Mouse (Mus musculus) MEL (cell line): ENCODE measurements around the gene Igfbp6. TPM values are rescaled to one million over a fixed set of nuclear protein-coding genes. Genes with fewer than 3 reads are reported as not detected.
A peak's percentile ranks its signal among the peaks of the same experiment; 100 is the strongest.

ENCODE experiments used
- DNase-seq: peaks from one replicate; pipeline ENCODE4 v3.0.0; 2011; ENCODE audit warnings: low read depth, low spot score
- H3K27ac ChIP-seq: 2 replicates; pipeline ENCODE4 v1.5.1; 2012; ENCODE audit warnings: low read depth, mild to moderate bottlenecking, control low read depth, low read length, moderate library complexity; ENCODE audit not compliant: control insufficient read depth
- H3K27me3 ChIP-seq, 2 experiments: fragments of 150-350 bp in 1 of 2; sonication (generic) in 1 of 2; 2 replicates each; pipeline ENCODE4 v1.6.1; 2012; ENCODE audit warnings: low read length in 2 of 2, mild to moderate bottlenecking in 2 of 2, improper control_type of control experiment in 1 of 2, moderate library complexity in 1 of 2; ENCODE audit not compliant: insufficient read depth in 2 of 2, control insufficient read depth in 1 of 2
- H3K36me3 ChIP-seq, 2 experiments: 2 replicates each; pipeline ENCODE4 v1.6.1; 2012 to 2014; ENCODE audit warnings: low read length in 2 of 2, improper control_type of control experiment in 1 of 2, inconsistent platforms in 1 of 2, mild to moderate bottlenecking in 1 of 2; ENCODE audit not compliant: insufficient read depth in 2 of 2, control insufficient read depth in 1 of 2
- H3K4me1 ChIP-seq, 2 experiments: fragments of 150-350 bp in 1 of 2; sonication (generic) in 1 of 2; 2 replicates each; pipeline ENCODE4 v1.6.1; 2012; ENCODE audit warnings: low read length in 2 of 2, improper control_type of control experiment in 1 of 2, mild to moderate bottlenecking in 1 of 2; ENCODE audit not compliant: insufficient read depth in 2 of 2, control insufficient read depth in 1 of 2
- H3K4me3 ChIP-seq, 2 experiments: fragments of 150-350 bp in 1 of 2; sonication (generic) in 1 of 2; 2 replicates each; pipeline ENCODE4 v1.5.1; 2012; ENCODE audit warnings: low read depth in 2 of 2, low read length in 2 of 2, mild to moderate bottlenecking in 2 of 2, moderate library complexity in 2 of 2, control low read depth in 1 of 2, improper control_type of control experiment in 1 of 2; ENCODE audit not compliant: control insufficient read depth in 1 of 2, insufficient read depth in 1 of 2
- H3K79me2 ChIP-seq: 2 replicates; pipeline ENCODE4 v1.6.1; 2012; ENCODE audit warnings: mild to moderate bottlenecking, low read length, moderate library complexity; ENCODE audit not compliant: control insufficient read depth, poor library complexity, insufficient read depth
- H3K9ac ChIP-seq: 2 replicates; pipeline ENCODE4 v1.6.1; 2012; ENCODE audit warnings: low read depth, mild to moderate bottlenecking, control low read depth, low read length, moderate library complexity; ENCODE audit not compliant: control insufficient read depth, poor library complexity, severe bottlenecking
- H3K9me3 ChIP-seq: fragments of 150-350 bp; sonication (generic); replicated peaks from 2 replicates; pipeline ENCODE4 v1.6.1; 2012; ENCODE audit warnings: mild to moderate bottlenecking, low read length, improper control_type of control experiment, moderate library complexity; ENCODE audit not compliant: insufficient read depth
- BHLHE40 ChIP-seq: IDR thresholded peaks from 2 replicates; pipeline ENCODE4 v1.6.1; 2012; ENCODE audit warnings: low read depth, mild to moderate bottlenecking, inconsistent platforms, low read length, improper control_type of control experiment, borderline replicate concordance
- CHD1 ChIP-seq: IDR thresholded peaks from 2 replicates; pipeline ENCODE4 v1.6.1; 2012; ENCODE audit warnings: low read depth, mild to moderate bottlenecking, inconsistent platforms, low read length, improper control_type of control experiment
- CTCF ChIP-seq, 3 experiments: IDR thresholded peaks in 2 of 3; conservative IDR thresholded peaks in 1 of 3; 2 replicates each; pipeline ENCODE4 v1.5.1; 2011 to 2012; ENCODE audit warnings: low read length in 3 of 3, low read depth in 2 of 3, mild to moderate bottlenecking in 2 of 3, improper control_type of control experiment in 1 of 3, inconsistent platforms in 1 of 3, mixed read lengths in 1 of 3, moderate library complexity in 1 of 3; ENCODE audit not compliant: control insufficient read depth in 1 of 3, insufficient read depth in 1 of 3, poor library complexity in 1 of 3, severe bottlenecking in 1 of 3
- ELF1 ChIP-seq: IDR thresholded peaks from 2 replicates; pipeline ENCODE4 v1.6.1; 2014; ENCODE audit warnings: low read depth, mild to moderate bottlenecking, inconsistent platforms, low read length, improper control_type of control experiment, moderate library complexity
- EP300 ChIP-seq, 2 experiments: IDR thresholded peaks; 2 replicates each; pipeline ENCODE4 v1.6.1; 2011; ENCODE audit warnings: improper control_type of control experiment in 2 of 2, low read length in 2 of 2, low read depth in 1 of 2, mild to moderate bottlenecking in 1 of 2
- ETS1 ChIP-seq: IDR thresholded peaks from 2 replicates; pipeline ENCODE4 v1.6.1; 2012; ENCODE audit warnings: low read depth, mild to moderate bottlenecking, inconsistent platforms, low read length, improper control_type of control experiment, moderate library complexity
- GABPA ChIP-seq: IDR thresholded peaks from 2 replicates; pipeline ENCODE4 v1.6.1; 2012; ENCODE audit warnings: low read depth, mild to moderate bottlenecking, inconsistent platforms, low read length, improper control_type of control experiment, moderate library complexity
- GATA1 ChIP-seq: IDR thresholded peaks from 2 replicates; pipeline ENCODE4 v1.6.1; 2011; ENCODE audit warnings: low read depth, low read length, improper control_type of control experiment
- HCFC1 ChIP-seq: IDR thresholded peaks from 2 replicates; pipeline ENCODE4 v1.6.1; 2012; ENCODE audit warnings: low read depth, mild to moderate bottlenecking, inconsistent platforms, low read length, improper control_type of control experiment, moderate library complexity
- JUND ChIP-seq: IDR thresholded peaks from 2 replicates; pipeline ENCODE4 v1.6.1; 2011; ENCODE audit warnings: low read depth, mild to moderate bottlenecking, improper control_type of control experiment, low read length
- KAT2A ChIP-seq: conservative IDR thresholded peaks from 2 replicates; pipeline ENCODE4 v1.6.1; 2012; ENCODE audit warnings: low read depth, low read length, improper control_type of control experiment, inconsistent platforms
- MAFK ChIP-seq: IDR thresholded peaks from 2 replicates; pipeline ENCODE4 v1.6.1; 2011; ENCODE audit warnings: low read depth, mild to moderate bottlenecking, low read length, improper control_type of control experiment, borderline replicate concordance
- MAX ChIP-seq: IDR thresholded peaks from 2 replicates; pipeline ENCODE4 v1.6.1; 2011; ENCODE audit warnings: low read length, improper control_type of control experiment
- MAZ ChIP-seq: IDR thresholded peaks from 2 replicates; pipeline ENCODE4 v1.6.1; 2012; ENCODE audit warnings: low read depth, mild to moderate bottlenecking, inconsistent platforms, low read length, improper control_type of control experiment
- MEF2A ChIP-seq: IDR thresholded peaks from 2 replicates; pipeline ENCODE4 v1.6.1; 2014; ENCODE audit warnings: low read depth, mild to moderate bottlenecking, inconsistent platforms, low read length, improper control_type of control experiment; ENCODE audit not compliant: poor library complexity, insufficient replicate concordance, severe bottlenecking; ENCODE audit errors: extremely low read depth
- MXI1 ChIP-seq: IDR thresholded peaks from 2 replicates; pipeline ENCODE4 v1.6.1; 2011; ENCODE audit warnings: mild to moderate bottlenecking, low read depth, low read length, improper control_type of control experiment
- MYB ChIP-seq: IDR thresholded peaks from 2 replicates; pipeline ENCODE4 v1.6.1; 2011; ENCODE audit warnings: mild to moderate bottlenecking, low read depth, low read length, improper control_type of control experiment
- MYC ChIP-seq: IDR thresholded peaks from 2 replicates; pipeline ENCODE4 v1.6.1; 2011; ENCODE audit warnings: low read depth, mild to moderate bottlenecking, low read length, improper control_type of control experiment, moderate library complexity
- NELFE ChIP-seq: IDR thresholded peaks from 2 replicates; pipeline ENCODE4 v1.6.1; 2011; ENCODE audit warnings: low read depth, low read length, improper control_type of control experiment
- NRF1 ChIP-seq: IDR thresholded peaks from 2 replicates; pipeline ENCODE4 v1.6.1; 2014; ENCODE audit warnings: low read depth, mild to moderate bottlenecking, inconsistent platforms, low read length, improper control_type of control experiment, moderate library complexity; ENCODE audit not compliant: poor library complexity, insufficient read depth, severe bottlenecking
- POLR2A ChIP-seq, 2 experiments: IDR thresholded peaks; 2 replicates each; pipeline ENCODE4 v1.6.1; 2011 to 2012; ENCODE audit warnings: low read length in 2 of 2, mild to moderate bottlenecking in 2 of 2, control low read depth in 1 of 2, improper control_type of control experiment in 1 of 2, low read depth in 1 of 2, moderate library complexity in 1 of 2; ENCODE audit not compliant: control insufficient read depth in 1 of 2, insufficient read depth in 1 of 2, poor library complexity in 1 of 2
- POLR2AphosphoS2 ChIP-seq: IDR thresholded peaks from 2 replicates; pipeline ENCODE4 v1.6.1; 2011; ENCODE audit warnings: low read length, improper control_type of control experiment
- POLR2AphosphoS5 ChIP-seq: IDR thresholded peaks from 2 replicates; pipeline ENCODE4 v1.6.1; 2012; ENCODE audit warnings: low read depth, borderline replicate concordance, mild to moderate bottlenecking, inconsistent platforms, low read length, moderate library complexity, mixed read lengths
- RAD21 ChIP-seq: IDR thresholded peaks from 2 replicates; pipeline ENCODE4 v1.6.1; 2011; ENCODE audit warnings: mild to moderate bottlenecking, low read depth, low read length, improper control_type of control experiment
- RCOR1 ChIP-seq: IDR thresholded peaks from 2 replicates; pipeline ENCODE4 v1.6.1; 2012; ENCODE audit warnings: low read depth, mild to moderate bottlenecking, inconsistent platforms, low read length, improper control_type of control experiment
- SIN3A ChIP-seq: IDR thresholded peaks from 2 replicates; pipeline ENCODE4 v1.6.1; 2012; ENCODE audit warnings: low read length, improper control_type of control experiment, inconsistent platforms
- SMC3 ChIP-seq: IDR thresholded peaks from 2 replicates; pipeline ENCODE4 v1.6.1; 2011; ENCODE audit warnings: low read depth, low read length, improper control_type of control experiment
- TBP ChIP-seq: IDR thresholded peaks from 2 replicates; pipeline ENCODE4 v1.8.0; 2011; ENCODE audit warnings: low read depth, low read length, improper control_type of control experiment
- TCF12 ChIP-seq: IDR thresholded peaks from 2 replicates; pipeline ENCODE4 v1.6.1; 2014; ENCODE audit warnings: low read depth, mild to moderate bottlenecking, inconsistent platforms, low read length, improper control_type of control experiment, moderate library complexity
- UBTF ChIP-seq: IDR thresholded peaks from 2 replicates; pipeline ENCODE4 v1.6.1; 2012; ENCODE audit warnings: low read depth, mild to moderate bottlenecking, inconsistent platforms, low read length, improper control_type of control experiment, moderate library complexity, borderline replicate concordance; ENCODE audit not compliant: insufficient read depth
- ZC3H11A ChIP-seq: IDR thresholded peaks from 2 replicates; pipeline ENCODE4 v1.6.1; 2012; ENCODE audit warnings: low read depth, mild to moderate bottlenecking, inconsistent platforms, low read length, improper control_type of control experiment
- ZKSCAN1 ChIP-seq: IDR thresholded peaks from 2 replicates; pipeline ENCODE4 v1.6.1; 2012; ENCODE audit warnings: low read depth, mild to moderate bottlenecking, inconsistent platforms, low read length, improper control_type of control experiment, moderate library complexity
- ZNF384 ChIP-seq: IDR thresholded peaks from 2 replicates; pipeline ENCODE4 v1.6.1; 2012; ENCODE audit warnings: low read depth, mild to moderate bottlenecking, inconsistent platforms, low read length, improper control_type of control experiment
- polyA plus RNA-seq, 2 experiments: library from polyadenylated mRNA; stranded (reverse) in 1 of 2; unstranded in 1 of 2; fragments of >175 nt in 1 of 2; fragments of >200 nt in 1 of 2; gene quantifications; 2 replicates each; pipeline versions ENCODE4 v1.2.1 to v1.2.4; 2012; ENCODE audit warnings: low replicate concordance in 2 of 2, low read depth in 1 of 2; ENCODE audit not compliant: insufficient read length in 2 of 2, insufficient read depth in 1 of 2, missing spikeins in 1 of 2
- total RNA-seq: library from RNA; depleted of rRNA; stranded (reverse); fragments of 300-350 nt; gene quantifications from 2 replicates; pipeline ENCODE4 v1.2.3, GENCODE M21; 2012

Gene Igfbp6
- total and polyA plus RNA-seq, 3 experiments: 0.65 to 1.8 TPM; not detected in 1

- H3K9ac ChIP-seq: no peak overlapping the region; the same call in 1 of the 2 replicates
- peak; percentile 93 for DNase-seq
- no peaks in the 10 kb centered on the region for H3K27me3 ChIP-seq
- H3K27ac ChIP-seq: no peak overlapping the region
- H3K4me3 ChIP-seq: peak overlapping the region in 1 of 2 experiments; percentile 96; a peak in 2 of 4 replicates
- TF ChIP-seq MEF2A (no peak), MAZ (peak; percentile 66; the same call in 1 of the 2 replicates), NELFE (no peak), ZNF384 (no peak), POLR2AphosphoS2 (no peak), CTCF (IDR thresholded peaks at IDR 0.05 in 2 of 3, conservative IDR thresholded peaks at IDR 0.05 in 1 of 3; ENCODE audit: control insufficient read depth in 1 of 3, insufficient read depth in 1 of 3, low read depth in 2 of 3, low read length in 3 of 3, poor library complexity in 1 of 3, severe bottlenecking in 1 of 3) (peak; percentile 76 to 95 (median 91)), SIN3A (no peak; the same call in 1 of the 2 replicates), MAFK (no peak), KAT2A (no peak), TCF12 (0 out of 2 replicates have a peak, but pooled peaks have one; percentile 10), HCFC1 (peak; percentile 32; the same call in 1 of the 2 replicates), MYC (peak; percentile 55; the same call in 1 of the 2 replicates), ELF1 (0 out of 2 replicates have a peak, but pooled peaks have one; percentile 15), NRF1 (0 out of 2 replicates have a peak, but pooled peaks have one; percentile 4), POLR2A (IDR thresholded peaks at IDR 0.05; ENCODE audit: control insufficient read depth in 1 of 2, insufficient read depth in 1 of 2, low read depth in 1 of 2, low read length in 2 of 2, poor library complexity in 1 of 2) (no peak), TBP (0 out of 2 replicates have a peak, but pooled peaks have one; percentile 7), JUND (no peak), GATA1 (no peak), BHLHE40 (no peak; the same call in 1 of the 2 replicates), ZKSCAN1 (no peak), ZC3H11A (peak; percentile 40), RCOR1 (no peak), SMC3 (peak; percentile 53), RAD21 (peak; percentile 68), GABPA (no peak), CHD1 (0 out of 2 replicates have a peak, but pooled peaks have one; percentile 44), MXI1 (peak; percentile 76), MAX (peak; percentile 56), ETS1 (0 out of 2 replicates have a peak, but pooled peaks have one; percentile 25), UBTF (no peak), POLR2AphosphoS5 (no peak), EP300 (IDR thresholded peaks at IDR 0.05; ENCODE audit: low read depth in 1 of 2, low read length in 2 of 2) (peak in 1 of 2 experiments; percentile 23; a peak in 1 of 4 replicates), MYB (no peak)
- H3K36me3 ChIP-seq: peaks cover 0 to 5% of the 10 kb centered on the region in 2 experiments; a peak in 2 of 4 replicates
- H3K9me3 ChIP-seq: no peaks in the 10 kb centered on the region
- peaks cover 18 to 19% of the 10 kb centered on the region in 2 experiments for H3K4me1 ChIP-seq
- no peaks in the 10 kb centered on the region for H3K79me2 ChIP-seq
These were observed 36.2 kb upstream of the Igfbp6 start for GRCm38 (mm10) chr15:102107689-102108573.
